Mouse (Mus musculus) lung, postnatal 0 days (tissue): Measurements from ENCODE around the gene Commd6. TPM values are rescaled to one million over a fixed set of nuclear protein-coding genes. Genes with fewer than 3 reads are reported as not detected.

Source experiments
- ATAC-seq: fragments of 200-750 bp; cut with Nextera tagmentation; 2 replicates; pipeline ENCODE4 v1.8.0; 2017; ENCODE audit warnings: moderate library complexity
- DNase-seq: peaks from one replicate; pipeline ENCODE4 v3.0.0-alpha.2; 2016; ENCODE audit warnings: low spot score
- H3K27ac ChIP-seq: fragments of 300-500 bp; sonication (generic); 2 replicates; pipeline ENCODE4 v1.5.1; 2014; ENCODE audit warnings: antibody characterized with exemption, mild to moderate bottlenecking, low read length, mixed read lengths
- H3K27me3 ChIP-seq: fragments of 300-500 bp; sonication (generic); replicated peaks from 2 replicates; pipeline ENCODE4 v1.6.1; 2014; ENCODE audit warnings: low read length, mixed read lengths; ENCODE audit not compliant: insufficient read depth
- H3K36me3 ChIP-seq: fragments of 300-500 bp; sonication (generic); 2 replicates; pipeline ENCODE4 v1.6.1; 2014; ENCODE audit warnings: low read length, mixed read lengths; ENCODE audit not compliant: insufficient read depth
- H3K4me1 ChIP-seq: fragments of 300-500 bp; sonication (generic); 2 replicates; pipeline ENCODE4 v1.6.1; 2014; ENCODE audit warnings: antibody characterized with exemption, low read depth, low read length, mixed read lengths; ENCODE audit not compliant: insufficient read depth
- H3K4me2 ChIP-seq: fragments of 300-500 bp; sonication (generic); replicated peaks from 2 replicates; pipeline ENCODE4 v1.6.1; 2014; ENCODE audit warnings: low read depth, mild to moderate bottlenecking, low read length, moderate library complexity, mixed read lengths
- H3K4me3 ChIP-seq: fragments of 300-500 bp; sonication (generic); 2 replicates; pipeline ENCODE4 v1.5.1; 2014; ENCODE audit warnings: low read depth, low read length
- H3K9ac ChIP-seq: fragments of 300-500 bp; sonication (generic); replicated peaks from 2 replicates; pipeline ENCODE4 v1.6.1; 2014; ENCODE audit warnings: low read depth, mild to moderate bottlenecking
- H3K9me3 ChIP-seq: fragments of 300-500 bp; sonication (generic); 2 replicates; pipeline ENCODE4 v1.6.1; 2016; ENCODE audit warnings: low read length, mixed read lengths
- CTCF ChIP-seq: IDR thresholded peaks from 2 replicates; pipeline ENCODE4 v1.5.1; 2016; ENCODE audit warnings: antibody characterized with exemption, mild to moderate bottlenecking
- EP300 ChIP-seq: IDR thresholded peaks from 2 replicates; pipeline ENCODE4 v1.6.1; 2016; ENCODE audit warnings: antibody characterized with exemption, mild to moderate bottlenecking, control low read depth
- WGBS: fragments of 180-500 bp; shearing (Covaris S2); extraction: QIAGEN DNeasy Blood & Tissue Kit; methylation state at CpG from one replicate; pipeline ENCODE4 v1.1.7; 2014; 5-methylcytosine and 5-hydroxymethylcytosine counted together
- polyA plus RNA-seq: library from polyadenylated mRNA; unstranded; fragments of >200 nt; fragmentation: Nextera tagmentation; extraction: Ambion mirVana; gene quantifications from 2 replicates; pipeline ENCODE4 v1.2.1, GENCODE M21; 2015

Gene Commd6
- polyA plus RNA-seq, 1 experiment from 2014 or later, result 86.3 TPM

DNA sequence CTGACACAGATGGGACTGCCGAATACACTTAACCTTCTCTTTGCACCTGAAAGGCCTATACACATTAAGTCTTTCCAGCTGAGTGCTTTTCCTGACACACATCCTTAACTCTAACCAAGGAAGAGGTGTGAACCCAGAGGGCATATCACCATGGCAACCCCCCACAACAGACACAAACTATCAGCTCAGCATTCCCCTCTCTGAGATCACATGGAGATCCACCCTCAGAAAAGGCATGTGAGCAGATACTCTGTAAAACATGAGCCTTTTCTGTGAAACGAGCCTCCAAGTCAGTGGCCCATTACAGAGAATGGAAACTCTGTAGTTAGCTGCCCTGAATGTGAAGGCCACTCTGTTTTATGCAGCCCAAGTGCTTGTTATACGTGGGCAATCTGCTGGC lies 37.6 kb downstream of the Commd6 start:
- H3K27ac ChIP-seq, result no peak overlapping the region
- no peak overlapping the region for H3K4me2 ChIP-seq
- H3K36me3 ChIP-seq, result no peaks in the 10 kb centered on the region
- TF ChIP-seq CTCF (no peak), EP300 (no peak)
- H3K4me3 ChIP-seq, result no peak overlapping the region
- H3K4me1 ChIP-seq, result no peaks in the 10 kb centered on the region
- H3K9ac ChIP-seq, result no peak overlapping the region
- WGBS, result 59% methylated on average over 3 of the region's 3 CpGs
- DNase-seq (no peak), ATAC-seq (no peak)
- H3K27me3 ChIP-seq, result no peaks in the 10 kb centered on the region
- no peaks in the 10 kb centered on the region for H3K9me3 ChIP-seq

DNA sequence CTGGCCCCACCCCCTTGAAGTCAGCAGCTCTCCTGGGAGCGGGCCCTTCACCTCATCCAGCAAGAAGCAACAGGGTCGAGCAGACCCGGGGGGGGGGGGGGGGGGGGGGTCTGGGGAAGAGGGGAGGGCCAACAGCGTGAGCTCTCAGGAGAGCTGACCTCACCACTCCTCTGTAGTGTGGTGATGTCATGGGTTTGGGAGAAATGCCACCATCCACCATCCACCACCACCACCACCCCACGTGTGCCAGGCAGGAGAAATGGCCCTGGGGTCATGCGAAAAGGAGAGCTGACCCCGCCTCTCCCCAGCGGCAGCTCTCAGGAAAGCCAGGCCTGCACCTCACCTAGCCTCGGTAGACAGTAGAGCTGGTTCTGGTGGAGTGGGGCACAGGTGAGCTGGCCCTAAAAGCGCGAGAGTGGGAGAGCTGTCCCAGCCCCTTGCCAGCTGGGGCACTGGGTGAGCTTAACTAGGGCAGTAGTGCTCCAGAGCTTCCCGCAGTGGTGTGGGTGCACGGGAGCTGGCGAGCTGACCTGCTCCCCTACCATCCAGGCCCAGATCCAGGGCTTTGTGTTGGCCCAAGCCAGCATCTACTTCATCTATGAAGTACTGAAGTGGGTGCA lies 43.3 kb downstream of the Commd6 start:
- no peaks in the 10 kb centered on the region for H3K27me3 ChIP-seq
- no peak overlapping the region for H3K4me2 ChIP-seq
- H3K4me3 ChIP-seq, result no peak overlapping the region
- H3K27ac ChIP-seq, result no peak overlapping the region
- H3K9me3 ChIP-seq, result no peaks in the 10 kb centered on the region
- TF ChIP-seq EP300 (no peak), CTCF (no peak)
- no peaks in the 10 kb centered on the region for H3K36me3 ChIP-seq
- WGBS, result 89% methylated on average over 11 of the region's 14 CpGs
- no peak for DNase-seq
- H3K4me1 ChIP-seq, result no peaks in the 10 kb centered on the region
- ATAC-seq, result no peak
- H3K9ac ChIP-seq, result no peak overlapping the region

DNA sequence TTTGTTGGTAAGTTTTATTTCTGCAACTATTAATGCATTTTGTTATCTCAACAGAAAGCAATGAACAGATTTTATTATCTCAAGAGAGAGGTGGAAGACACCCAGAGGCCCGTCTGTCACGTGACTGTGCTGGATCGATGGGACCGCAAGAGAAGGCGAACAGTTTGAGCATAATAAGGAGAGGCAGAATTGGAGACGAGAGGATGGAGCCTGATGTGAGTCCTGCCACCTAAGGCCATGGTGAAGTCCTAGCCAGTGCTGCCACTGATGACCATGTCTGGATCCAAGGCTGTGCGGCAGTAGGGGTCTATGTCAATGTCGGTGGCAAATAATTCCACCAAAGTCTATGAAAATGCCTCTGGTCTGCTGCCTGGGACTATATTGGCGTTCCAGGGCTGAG lies 43.8 kb downstream of the Commd6 start:
- no peak overlapping the region for H3K4me3 ChIP-seq
- H3K4me2 ChIP-seq, result no peak overlapping the region
- no peaks in the 10 kb centered on the region for H3K4me1 ChIP-seq
- no peaks in the 10 kb centered on the region for H3K27me3 ChIP-seq
- H3K9me3 ChIP-seq, result no peaks in the 10 kb centered on the region
- ATAC-seq (no peak), DNase-seq (no peak)
- H3K9ac ChIP-seq, result no peak overlapping the region
- 98% methylated on average over 9 of the region's 9 CpGs for WGBS
- H3K27ac ChIP-seq, result no peak overlapping the region
- no peaks in the 10 kb centered on the region for H3K36me3 ChIP-seq
- no peak for TF ChIP-seq EP300
- TF ChIP-seq CTCF, result no peak

DNA sequence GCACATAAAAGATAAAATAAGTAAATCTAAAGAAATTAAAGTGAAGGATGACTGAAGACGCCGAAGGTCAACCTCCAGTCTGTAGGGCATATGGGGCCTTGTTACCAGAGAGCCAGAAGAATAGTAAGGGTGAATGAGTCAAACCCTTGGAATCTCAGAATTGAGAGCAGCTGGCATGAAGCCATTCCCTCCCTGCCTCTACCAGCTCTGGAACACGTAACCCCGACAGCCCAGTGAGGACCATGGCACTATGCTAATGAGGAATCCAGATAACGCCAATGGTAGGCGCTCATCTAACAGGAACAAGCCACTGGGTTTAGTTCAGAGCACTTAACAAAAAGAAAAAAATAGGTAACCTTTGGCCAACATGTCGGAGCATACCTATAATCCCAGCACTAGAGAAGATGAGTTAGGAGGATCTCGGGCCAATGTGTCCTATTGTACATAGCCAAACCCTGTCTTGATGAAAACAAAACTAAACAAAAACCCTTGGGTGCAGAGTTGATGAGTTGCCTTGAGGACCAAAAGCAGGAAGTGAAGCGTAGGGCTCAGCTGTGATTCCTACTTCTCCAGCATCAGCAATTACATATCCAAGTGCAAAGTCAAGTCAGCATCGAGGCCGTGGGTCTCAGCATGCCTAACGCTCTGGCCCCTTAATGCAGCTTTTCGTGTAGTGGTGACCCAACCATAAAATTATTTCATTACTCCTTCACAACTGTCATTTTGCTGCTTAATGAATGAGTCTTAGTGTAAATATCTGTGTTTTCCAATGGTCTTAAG lies 45.0 kb downstream of the Commd6 start:
- H3K4me2 ChIP-seq, result no peak overlapping the region
- DNase-seq (no peak), ATAC-seq (no peak)
- H3K36me3 ChIP-seq, result no peaks in the 10 kb centered on the region
- TF ChIP-seq CTCF (no peak), EP300 (no peak)
- H3K4me1 ChIP-seq, result no peaks in the 10 kb centered on the region
- no peak overlapping the region for H3K27ac ChIP-seq
- no peak overlapping the region for H3K4me3 ChIP-seq
- H3K27me3 ChIP-seq, result no peaks in the 10 kb centered on the region
- no peaks in the 10 kb centered on the region for H3K9me3 ChIP-seq
- 88% methylated on average over 13 of the region's 13 CpGs for WGBS
- no peak overlapping the region for H3K9ac ChIP-seq

DNA sequence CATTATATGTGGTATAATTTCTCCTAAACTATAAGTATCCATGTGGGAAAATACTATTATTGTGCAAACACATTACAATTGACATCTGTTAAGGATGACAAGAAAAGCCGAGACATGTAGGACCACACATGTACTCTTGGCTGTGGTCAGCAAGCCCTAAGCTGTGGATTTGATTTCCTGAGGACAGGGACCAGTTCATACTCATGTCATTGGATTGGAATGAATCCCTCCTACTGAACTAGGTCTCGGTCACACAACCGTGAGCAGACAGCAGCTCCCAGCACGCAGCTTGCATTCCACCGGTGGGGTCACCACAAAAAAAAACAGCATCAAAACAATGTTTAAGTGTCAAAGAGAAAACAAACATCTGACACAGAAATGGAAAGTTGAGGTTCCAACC lies 46.5 kb downstream of the Commd6 start:
- ATAC-seq, result no peak

DNA sequence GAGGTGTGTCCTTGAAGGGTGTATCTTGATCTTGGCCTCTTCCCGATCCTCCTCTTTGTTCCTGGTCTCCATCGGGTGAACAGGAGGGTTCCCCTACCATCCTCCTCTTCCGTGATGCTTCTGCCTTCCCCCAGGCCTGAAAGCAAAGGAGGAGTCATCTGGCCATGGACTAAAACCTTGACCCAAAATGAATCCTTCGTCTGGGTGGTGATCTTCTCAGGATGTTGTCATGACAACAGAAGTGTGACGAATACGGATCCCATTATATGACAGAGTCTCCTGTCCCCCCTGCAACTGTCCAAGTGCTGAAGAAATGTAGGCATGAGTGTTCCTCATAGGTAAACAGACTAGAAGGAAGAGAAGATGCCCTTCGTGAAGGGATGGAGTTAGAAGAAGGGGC lies 47.1 kb downstream of the Commd6 start:
- no peak overlapping the region for H3K4me3 ChIP-seq
- WGBS, result 80% methylated on average over 7 of the region's 7 CpGs
- DNase-seq (no peak), ATAC-seq (no peak)
- no peak overlapping the region for H3K27ac ChIP-seq
- no peaks in the 10 kb centered on the region for H3K27me3 ChIP-seq
- H3K4me1 ChIP-seq, result no peaks in the 10 kb centered on the region
- H3K4me2 ChIP-seq, result no peak overlapping the region
- TF ChIP-seq CTCF, result no peak
- TF ChIP-seq EP300, result no peak
- no peak overlapping the region for H3K9ac ChIP-seq
- H3K36me3 ChIP-seq, result no peaks in the 10 kb centered on the region
- H3K9me3 ChIP-seq, result no peaks in the 10 kb centered on the region

More for the DNA sequence above, 46.5 kb downstream of the Commd6 start:
- Histone ChIP-seq H3K4me3 (no peak overlapping the region), H3K36me3 (no peaks in the 10 kb centered on the region), H3K9ac (no peak overlapping the region), H3K27me3 (no peaks in the 10 kb centered on the region), H3K9me3 (no peaks in the 10 kb centered on the region), H3K4me2 (no peak overlapping the region), H3K4me1 (no peaks in the 10 kb centered on the region), H3K27ac (no peak overlapping the region)
- no peak for DNase-seq
- TF ChIP-seq CTCF (no peak), EP300 (no peak)
- 73% methylated on average over 5 of the region's 5 CpGs for whole genome bisulfite sequencing
